Mouse (Mus musculus): ENCODE results near the gene Rnaseh2a.

The Rnaseh2a gene

DNA sequence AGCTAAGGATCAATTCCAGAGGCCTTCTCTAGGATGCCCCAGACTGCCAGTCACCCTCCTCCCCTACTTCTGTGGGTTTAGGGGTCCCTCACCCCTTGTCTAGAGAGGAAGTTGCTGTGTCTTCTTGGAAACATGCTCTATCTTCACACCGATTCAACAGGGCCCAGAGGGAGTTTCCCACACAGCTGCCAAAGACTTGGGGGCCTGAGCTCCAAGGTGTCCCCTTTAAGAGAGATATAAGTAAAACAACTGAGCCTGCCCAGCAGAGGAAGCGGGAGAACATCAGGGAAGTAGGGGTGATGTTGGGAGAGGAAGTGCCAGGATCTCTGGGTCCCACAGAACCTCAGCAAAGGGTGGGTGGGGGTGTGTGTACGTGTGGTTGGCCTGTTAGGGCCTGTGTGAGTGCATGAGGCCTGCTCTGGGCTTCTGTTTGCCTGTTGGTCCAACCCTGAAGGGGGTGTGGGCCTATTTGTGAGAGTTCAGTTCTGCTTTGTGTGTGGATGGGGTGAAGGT is 13.0 kb upstream of the Rnaseh2a start:
- DNase-seq, result no peak

DNA sequence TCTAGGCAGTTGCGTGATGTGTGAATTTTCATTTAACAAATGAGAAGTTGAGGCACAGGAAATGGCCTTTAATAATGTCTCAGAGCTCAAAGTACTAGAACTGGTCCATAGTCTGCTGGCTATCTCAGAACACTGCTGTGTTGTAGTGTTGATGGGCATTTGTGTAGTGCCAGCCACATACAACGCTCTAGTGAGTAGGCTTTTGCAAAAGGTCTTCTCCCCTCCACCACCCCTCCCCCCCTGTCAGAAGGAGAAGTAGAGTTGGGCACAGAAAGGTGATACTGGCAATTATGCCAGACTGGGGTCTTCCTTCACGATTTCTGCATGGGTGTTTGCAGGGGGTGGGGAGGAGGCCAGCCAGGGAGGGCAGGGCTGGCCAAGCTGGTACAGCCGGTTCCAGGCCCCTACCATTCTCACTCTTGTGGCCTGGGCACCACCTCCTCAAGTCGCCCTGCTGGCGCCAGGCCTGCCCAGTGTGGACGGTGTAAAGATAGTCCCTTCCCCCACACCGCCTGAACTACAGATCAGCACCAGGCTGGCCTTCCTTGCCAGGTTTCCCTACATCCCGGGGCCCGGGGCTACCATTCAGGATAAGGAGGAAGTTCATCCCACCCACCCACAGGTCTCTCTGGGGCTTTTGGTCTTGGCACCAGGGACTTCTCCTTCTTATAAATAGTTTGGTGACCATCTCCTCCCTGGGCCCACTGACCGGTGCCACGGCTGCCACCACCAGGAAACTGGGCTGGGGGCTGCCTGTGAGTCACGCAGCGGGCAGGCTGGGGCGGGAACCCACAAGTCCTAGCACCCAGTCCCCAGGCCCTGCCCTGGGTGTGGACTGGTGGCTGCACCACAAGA is 12.3 kb upstream of the Rnaseh2a start:
- DNase-seq, result no peak

- DNase-seq, result peak; percentile 43 to 63
Measured at GRCm38 (mm10) chr8:84980622-84981358, 11.2 kb upstream of the Rnaseh2a start.

- DNase-seq, result peak; percentile 87 to 93
Measured at GRCm38 (mm10) chr8:84979599-84980421, 10.2 kb upstream of the Rnaseh2a start.

- DNase-seq, result peak; percentile 90 to 91
Measured at GRCm38 (mm10) chr8:84978248-84978940, 8.8 kb upstream of the Rnaseh2a start, which contains the start of gene Junb. Gene Junb, minus strand, starts transcription at chr8:84978718.

GRCm38 (mm10) chr8:84977435-84978247 is 8.1 kb upstream of the Rnaseh2a start:
- DNase-seq, result peak; percentile 51 to 63

GRCm38 (mm10) chr8:84976763-84977434 is 7.3 kb upstream of the Rnaseh2a start:
- DNase-seq, result no peak

GRCm38 (mm10) chr8:84976031-84976762 is 6.6 kb upstream of the Rnaseh2a start:
- peak; percentile 95 to 96 for DNase-seq

DNA sequence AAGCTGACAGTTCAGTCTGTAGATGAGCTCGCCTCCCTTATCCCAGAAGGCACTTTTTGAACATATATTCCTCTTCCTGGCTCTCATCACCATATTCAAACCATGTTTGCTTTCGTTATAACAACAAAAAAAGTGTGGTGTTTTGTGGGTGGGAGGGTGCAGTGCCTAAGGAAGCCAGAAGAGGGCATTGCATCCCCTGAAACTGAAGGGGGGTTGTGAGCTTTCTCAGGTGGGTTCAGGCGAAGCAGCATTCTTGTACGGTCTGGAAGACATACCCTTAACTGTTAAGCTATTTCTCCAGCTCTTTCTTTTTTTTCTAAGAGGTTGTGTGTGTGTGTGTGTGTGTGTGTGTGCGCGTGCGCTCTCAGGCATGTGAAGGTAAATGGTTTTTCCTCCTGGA is 5.9 kb upstream of the Rnaseh2a start:
- DNase-seq, result peak; percentile 37 to 57

DNA sequence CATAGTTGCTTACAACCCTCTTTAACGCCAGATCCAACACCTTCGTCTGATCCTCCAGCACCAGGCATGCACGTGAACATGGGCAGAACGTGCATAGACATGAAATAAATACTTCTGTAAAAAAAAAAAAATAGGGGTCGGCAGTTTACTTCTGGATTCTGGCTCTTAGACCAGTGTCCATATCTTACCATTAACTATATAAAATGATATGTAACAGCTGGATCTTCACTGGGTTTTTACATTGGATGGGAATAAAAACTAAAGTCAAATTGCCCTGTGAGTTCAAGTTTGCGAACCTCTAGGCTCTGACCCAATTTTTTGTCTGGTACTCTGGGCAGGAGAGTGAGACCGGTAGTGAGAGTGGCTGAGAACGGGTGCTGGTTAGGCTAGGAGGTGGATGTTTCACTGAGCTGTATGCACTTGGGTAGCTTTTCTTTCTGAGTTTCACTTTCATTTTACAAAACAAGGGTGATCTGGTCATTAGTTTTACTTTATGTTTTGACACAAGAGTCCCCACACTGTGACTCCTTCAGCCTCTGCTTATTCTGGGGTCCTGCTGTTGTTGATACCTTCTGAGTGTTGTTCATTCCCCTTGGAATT is 5.1 kb upstream of the Rnaseh2a start:
- no peak for DNase-seq

- peak; percentile 63 to 68 for DNase-seq
Measured at GRCm38 (mm10) chr8:84973803-84974542, 4.4 kb upstream of the Rnaseh2a start.

DNA sequence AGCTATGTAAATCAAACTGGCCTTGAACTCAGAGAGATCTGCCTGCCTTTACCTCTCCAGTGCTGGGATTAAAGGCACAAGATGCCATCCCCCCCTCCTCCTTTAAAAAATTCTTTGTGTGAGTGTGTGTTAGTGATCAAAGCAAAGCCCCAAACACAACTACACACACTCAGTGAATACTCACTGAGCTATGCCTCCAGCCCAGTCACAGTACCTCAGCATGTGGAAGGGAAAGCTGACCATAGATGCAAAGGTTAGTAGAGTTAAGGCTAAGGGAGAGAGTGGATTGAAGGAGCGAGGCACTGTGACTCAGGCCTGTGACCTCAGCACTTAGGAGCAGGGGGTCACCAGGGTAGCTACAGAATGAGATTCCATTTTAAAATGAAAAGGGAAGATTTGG is 3.5 kb upstream of the Rnaseh2a start:
- DNase-seq, result no peak

DNA sequence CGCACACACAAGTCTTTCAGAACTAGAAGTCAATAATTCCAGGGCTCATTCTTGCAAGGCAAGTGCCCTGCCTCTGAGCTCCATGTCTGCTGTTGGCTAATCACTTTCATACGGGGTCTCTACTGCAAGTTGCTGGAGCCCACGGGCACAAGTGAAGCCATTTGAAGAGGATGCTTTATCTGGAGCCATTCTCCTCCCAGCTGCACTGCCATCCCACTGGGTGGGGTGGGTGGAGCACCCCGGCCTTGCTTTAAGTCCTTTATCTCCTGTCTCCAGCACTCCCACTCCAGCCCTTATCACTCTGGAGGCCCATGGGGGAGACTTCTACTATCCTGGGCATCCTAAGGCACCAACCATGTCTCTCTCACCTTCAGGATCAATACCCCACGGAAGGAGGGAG is 1.3 kb upstream of the Rnaseh2a start:
- DNase-seq, result no peak

DNA sequence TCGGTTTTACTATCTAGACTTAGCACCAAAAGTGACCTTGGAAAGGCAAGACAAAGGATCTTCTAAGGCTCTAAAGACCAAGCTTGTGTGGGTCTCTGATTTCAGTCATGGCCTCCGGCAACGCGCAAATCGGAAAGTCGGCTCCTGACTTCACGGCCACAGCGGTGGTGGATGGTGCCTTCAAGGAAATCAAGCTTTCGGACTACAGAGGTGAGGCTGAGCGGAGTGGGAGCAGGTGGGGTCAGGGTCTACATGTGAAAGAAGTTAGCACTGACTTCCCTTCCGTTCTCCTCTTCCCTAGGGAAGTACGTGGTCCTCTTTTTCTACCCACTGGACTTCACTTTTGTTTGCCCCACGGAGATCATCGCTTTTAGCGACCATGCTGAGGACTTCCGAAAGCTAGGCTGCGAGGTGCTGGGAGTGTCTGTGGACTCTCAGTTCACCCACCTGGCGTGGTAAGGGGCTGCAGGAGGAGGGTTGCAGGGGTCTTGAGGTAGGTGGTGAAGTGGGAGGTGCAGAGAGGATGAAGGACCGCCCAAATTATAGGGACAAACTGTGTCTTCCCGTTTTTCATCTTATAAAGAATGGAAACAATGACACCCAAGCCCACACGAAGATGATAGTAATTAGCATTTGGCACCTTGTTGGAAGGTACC is 696 bp upstream of the Rnaseh2a start:
- no peak for DNase-seq

- DNase-seq, result no peak
Measured at GRCm38 (mm10) chr8:84968650-84969049, 917 bp downstream of the Rnaseh2a start.

DNA sequence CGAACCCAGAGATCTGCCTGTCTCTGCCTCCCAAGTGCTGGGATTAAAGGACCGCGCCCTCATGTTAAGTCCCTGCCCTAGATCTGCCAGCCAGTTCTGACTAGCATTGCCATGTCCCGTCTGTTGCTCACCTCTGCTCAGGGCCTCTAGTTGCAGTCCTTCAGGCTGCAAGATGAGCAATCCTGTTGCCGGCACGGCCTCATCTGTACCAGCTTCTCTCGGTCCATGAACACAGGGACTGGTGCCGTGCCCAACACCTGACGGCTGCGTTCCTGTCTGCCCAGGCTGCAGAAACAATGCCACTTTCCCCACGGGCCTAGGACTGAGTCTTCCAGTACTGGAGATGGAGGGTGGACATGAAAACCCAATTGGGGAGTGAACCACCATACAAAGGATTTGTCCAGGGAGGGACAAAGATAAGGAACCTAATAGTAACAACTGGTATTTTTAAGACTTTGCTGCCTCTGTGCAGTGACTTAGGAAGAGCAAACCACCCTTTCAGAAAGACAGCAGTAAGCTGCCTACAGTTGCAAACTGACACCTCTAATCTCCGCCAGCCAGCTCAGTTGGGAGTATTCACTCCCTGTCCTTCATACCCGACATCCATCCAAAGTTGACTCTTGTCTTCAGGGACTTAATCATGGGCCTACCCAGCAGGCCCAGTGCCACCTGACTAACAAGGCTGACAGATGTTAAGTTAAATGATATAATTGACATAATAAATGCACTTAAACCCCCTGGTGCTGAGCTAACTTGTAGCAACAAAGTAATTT is 1.8 kb downstream of the Rnaseh2a start:
- no peak for DNase-seq

- DNase-seq, result no peak
Measured at GRCm38 (mm10) chr8:84966603-84967002, 3.0 kb downstream of the Rnaseh2a start.
